Mouse (Mus musculus): ENCODE measurements around the gene R3hdm1. TPM values are rescaled to one million over a fixed set of nuclear protein-coding genes. Genes with fewer than 3 reads are reported as not detected.
A peak's percentile ranks its signal among the peaks of the same experiment; 100 is the strongest.
"Not testable (repeated sequence)": the region's sequence is repeated elsewhere in the genome, so short reads cannot be mapped to it uniquely, and the experiment has no call there.

Gene R3hdm1
- polyA plus RNA-seq, 1 experiment: 46.2 TPM

GRCm38 (mm10) chr1:128243627-128243995 is 140.5 kb downstream of the R3hdm1 start, which contains the start of gene Ubxn4:
Gene Ubxn4, plus strand, starts transcription at chr1:128243964.
- peak within 1 kb of the TSS; percentile 84 for H3K27ac ChIP-seq (ENCODE audit: control insufficient read depth, insufficient read depth, low read depth, low read length, poor library complexity)
- H3K4me1 ChIP-seq (ENCODE audit: control insufficient read depth, insufficient read depth, low read length): no peaks in the 10 kb centered on the region
- TF ChIP-seq POLR2A (IDR thresholded peaks at IDR 0.05; ENCODE audit: borderline replicate concordance, control insufficient read depth, low read depth, low read length) (no peak), CTCF (IDR thresholded peaks at IDR 0.05; ENCODE audit: control insufficient read depth, insufficient read depth, low read length) (no peak)
- peak within 1 kb of the TSS; percentile 88 for H3K4me3 ChIP-seq (replicated peaks; ENCODE audit: control insufficient read depth, low read depth, low read length)
- WGBS: 13% methylated on average over 10 of the region's 10 CpGs

- Histone ChIP-seq H3K4me3 (replicated peaks; ENCODE audit: control insufficient read depth, low read depth, low read length) (peak overlapping the region; percentile 88), H3K4me1 (ENCODE audit: control insufficient read depth, insufficient read depth, low read length) (no peaks in the 10 kb centered on the region), H3K27ac (ENCODE audit: control insufficient read depth, insufficient read depth, low read depth, low read length, poor library complexity) (peak overlapping the region; percentile 84)
- TF ChIP-seq POLR2A (IDR thresholded peaks at IDR 0.05; ENCODE audit: borderline replicate concordance, control insufficient read depth, low read depth, low read length): no peak; the same call in 1 of the 2 replicates
- no peak for TF ChIP-seq CTCF (IDR thresholded peaks at IDR 0.05; ENCODE audit: control insufficient read depth, insufficient read depth, low read length)
- under 1% methylated on average over 71 of the region's 71 CpGs for WGBS
These were observed 141.1 kb downstream of the R3hdm1 start for GRCm38 (mm10) chr1:128243996-128244726.

- Histone ChIP-seq H3K27ac (ENCODE audit: control insufficient read depth, insufficient read depth, low read depth, low read length, poor library complexity) (peak overlapping the region; percentile 84), H3K4me1 (ENCODE audit: control insufficient read depth, insufficient read depth, low read length) (no peaks in the 10 kb centered on the region), H3K4me3 (replicated peaks; ENCODE audit: control insufficient read depth, low read depth, low read length) (peak overlapping the region; percentile 88)
- TF ChIP-seq POLR2A (IDR thresholded peaks at IDR 0.05; ENCODE audit: borderline replicate concordance, control insufficient read depth, low read depth, low read length) (no peak; the same call in 1 of the 2 replicates), CTCF (IDR thresholded peaks at IDR 0.05; ENCODE audit: control insufficient read depth, insufficient read depth, low read length) (no peak)
- WGBS: under 1% methylated on average over 19 of the region's 19 CpGs
These were observed 141.7 kb downstream of the R3hdm1 start for GRCm38 (mm10) chr1:128244727-128245355.

DNA sequence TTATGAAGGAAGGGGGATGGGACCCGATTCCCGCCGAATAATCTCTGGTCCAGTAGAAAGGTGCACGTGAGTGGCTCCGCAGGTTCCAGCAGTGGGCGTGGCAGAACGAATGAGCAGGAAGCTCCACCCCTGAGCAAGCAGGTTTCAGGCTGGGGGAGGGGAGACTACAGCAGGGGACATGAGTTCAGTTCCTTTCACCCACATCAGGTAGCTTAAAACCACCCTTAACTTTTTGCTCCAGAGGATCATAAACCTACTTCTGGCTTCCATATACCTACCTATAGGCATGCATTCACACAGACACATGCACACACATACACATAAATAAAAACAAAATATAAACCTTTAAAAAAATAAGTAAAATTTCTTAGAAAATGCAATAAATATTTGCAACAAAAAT is 164.0 kb downstream of the R3hdm1 start:
- H3K27ac ChIP-seq (ENCODE audit: control insufficient read depth, insufficient read depth, low read depth, low read length, poor library complexity): not testable (repeated sequence)

GRCm38 (mm10) chr1:128270731-128271130 is 167.6 kb downstream of the R3hdm1 start:
- 84% methylated on average over 3 of the region's 3 CpGs for WGBS
- H3K4me1 ChIP-seq (ENCODE audit: control insufficient read depth, insufficient read depth, low read length): no peaks in the 10 kb centered on the region
- TF ChIP-seq POLR2A (IDR thresholded peaks at IDR 0.05; ENCODE audit: borderline replicate concordance, control insufficient read depth, low read depth, low read length) (no peak), CTCF (IDR thresholded peaks at IDR 0.05; ENCODE audit: control insufficient read depth, insufficient read depth, low read length) (no peak)
- H3K27ac ChIP-seq (ENCODE audit: control insufficient read depth, insufficient read depth, low read depth, low read length, poor library complexity): no peak overlapping the region
- H3K4me3 ChIP-seq (replicated peaks; ENCODE audit: control insufficient read depth, low read depth, low read length): no peak overlapping the region

More for the DNA sequence above, 164.0 kb downstream of the R3hdm1 start:
- H3K4me1 ChIP-seq (ENCODE audit: control insufficient read depth, insufficient read depth, low read length); H3K4me3 ChIP-seq (replicated peaks; ENCODE audit: control insufficient read depth, low read depth, low read length): not testable (repeated sequence)
- WGBS: 80% methylated on average over 7 of the region's 7 CpGs

DNA sequence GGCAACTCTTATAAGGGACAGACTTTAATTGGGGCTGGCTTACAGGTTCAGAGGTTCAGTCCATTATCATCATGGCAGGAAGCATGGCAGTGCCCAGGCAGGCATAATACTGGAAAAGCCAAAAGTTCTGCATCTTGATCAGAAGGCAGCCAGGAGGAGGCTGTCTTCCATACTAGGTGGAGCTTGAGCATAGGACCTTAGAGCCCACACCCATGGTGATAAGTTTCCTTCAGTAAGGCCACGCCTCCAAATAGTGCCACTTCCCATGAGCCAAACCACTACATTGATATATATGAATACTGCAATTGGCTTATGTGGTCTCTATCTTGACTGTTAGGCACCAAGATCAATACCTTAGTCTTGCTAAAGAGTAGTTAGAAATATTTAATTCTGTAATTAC is 172.8 kb downstream of the R3hdm1 start:
- TF ChIP-seq CTCF (IDR thresholded peaks at IDR 0.05; ENCODE audit: control insufficient read depth, insufficient read depth, low read length): no peak
- TF ChIP-seq POLR2A (IDR thresholded peaks at IDR 0.05; ENCODE audit: borderline replicate concordance, control insufficient read depth, low read depth, low read length): no peak
- H3K4me1 ChIP-seq (ENCODE audit: control insufficient read depth, insufficient read depth, low read length): no peaks in the 10 kb centered on the region

GRCm38 (mm10) chr1:128278563-128278962 is 175.5 kb downstream of the R3hdm1 start:
- H3K27ac ChIP-seq (ENCODE audit: control insufficient read depth, insufficient read depth, low read depth, low read length, poor library complexity): no peak overlapping the region
- H3K4me1 ChIP-seq (ENCODE audit: control insufficient read depth, insufficient read depth, low read length): no peaks in the 10 kb centered on the region
- 83% methylated on average over 3 of the region's 3 CpGs for WGBS
- no peak for TF ChIP-seq POLR2A (IDR thresholded peaks at IDR 0.05; ENCODE audit: borderline replicate concordance, control insufficient read depth, low read depth, low read length)
- TF ChIP-seq CTCF (IDR thresholded peaks at IDR 0.05; ENCODE audit: control insufficient read depth, insufficient read depth, low read length): no peak
- no peak overlapping the region for H3K4me3 ChIP-seq (replicated peaks; ENCODE audit: control insufficient read depth, low read depth, low read length)

More for the DNA sequence above, 172.8 kb downstream of the R3hdm1 start:
- WGBS: 78% methylated on average over 1 of the region's 1 CpGs
- H3K4me3 ChIP-seq (replicated peaks; ENCODE audit: control insufficient read depth, low read depth, low read length): no peak overlapping the region
- H3K27ac ChIP-seq (ENCODE audit: control insufficient read depth, insufficient read depth, low read depth, low read length, poor library complexity): no peak overlapping the region

DNA sequence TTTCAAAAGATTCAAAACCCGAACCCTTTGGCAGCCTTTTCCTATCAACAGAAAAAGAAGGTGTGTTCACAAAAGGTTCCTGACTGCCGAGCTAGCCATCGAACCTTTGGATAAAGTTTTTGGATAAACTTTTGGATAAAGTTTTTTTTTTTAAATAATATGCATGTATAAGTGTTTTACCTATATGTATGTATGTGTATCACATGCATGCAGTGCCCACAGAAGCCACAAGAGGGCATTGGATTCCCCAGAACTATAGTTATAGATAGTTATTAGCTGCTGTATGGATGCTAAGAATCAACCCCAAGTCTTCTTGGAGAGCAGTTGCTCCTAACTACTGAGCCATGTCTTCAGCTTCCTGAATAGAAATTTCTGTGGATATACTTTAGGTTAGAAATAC is 178.7 kb downstream of the R3hdm1 start:
- no peaks in the 10 kb centered on the region; the same call in 1 of the 2 replicates for H3K4me1 ChIP-seq (ENCODE audit: control insufficient read depth, insufficient read depth, low read length)
- no peak overlapping the region for H3K27ac ChIP-seq (ENCODE audit: control insufficient read depth, insufficient read depth, low read depth, low read length, poor library complexity)
- no peak for TF ChIP-seq CTCF (IDR thresholded peaks at IDR 0.05; ENCODE audit: control insufficient read depth, insufficient read depth, low read length)
- no peak for TF ChIP-seq POLR2A (IDR thresholded peaks at IDR 0.05; ENCODE audit: borderline replicate concordance, control insufficient read depth, low read depth, low read length)
- 87% methylated on average over 3 of the region's 3 CpGs for WGBS
- H3K4me3 ChIP-seq (replicated peaks; ENCODE audit: control insufficient read depth, low read depth, low read length): no peak overlapping the region

Data from bone marrow, adult 2 months (tissue).